Mouse (Mus musculus) testis, adult 2 months (tissue): Measurements from ENCODE around the gene Ap3d1. TPM values are rescaled to one million over a fixed set of nuclear protein-coding genes. Genes with fewer than 3 reads are reported as not detected.

Source experiments
- H3K27ac ChIP-seq: fragments of 200-500 bp; 2 replicates; pipeline ENCODE4 v1.5.1; 2012; ENCODE audit warnings: low read depth, low read length; ENCODE audit not compliant: control insufficient read depth, insufficient read depth
- H3K27me3 ChIP-seq: fragments of 200-500 bp; 2 replicates; pipeline ENCODE4 v1.6.1; 2012; ENCODE audit warnings: mild to moderate bottlenecking, low read length, moderate library complexity; ENCODE audit not compliant: control insufficient read depth, insufficient read depth
- H3K36me3 ChIP-seq: fragments of 200-500 bp; 2 replicates; pipeline ENCODE4 v1.6.1; 2012; ENCODE audit warnings: mild to moderate bottlenecking, low read length; ENCODE audit not compliant: control insufficient read depth, insufficient read depth
- H3K4me1 ChIP-seq: fragments of 200-500 bp; 2 replicates; pipeline ENCODE4 v1.6.1; 2012; ENCODE audit warnings: low read length; ENCODE audit not compliant: control insufficient read depth, insufficient read depth
- H3K4me3 ChIP-seq: fragments of 200-500 bp; 2 replicates; pipeline ENCODE4 v1.5.1; 2012; ENCODE audit warnings: low read depth, mild to moderate bottlenecking, low read length, moderate library complexity, mixed read lengths; ENCODE audit not compliant: control insufficient read depth
- CTCF ChIP-seq: fragments of 200-500 bp; IDR thresholded peaks from 2 replicates; pipeline ENCODE4 v1.5.1; 2012; ENCODE audit warnings: low read depth, mild to moderate bottlenecking, inconsistent platforms, low read length, moderate library complexity; ENCODE audit not compliant: control insufficient read depth, insufficient read depth, insufficient replicate concordance
- POLR2A ChIP-seq: fragments of 200-500 bp; IDR thresholded peaks from 2 replicates; pipeline ENCODE4 v1.6.1; 2012; ENCODE audit warnings: low read depth, mild to moderate bottlenecking, inconsistent platforms, low read length, moderate library complexity; ENCODE audit not compliant: control insufficient read depth
- polyA plus RNA-seq: library from polyadenylated mRNA; depleted of rRNA; stranded (reverse); fragments of >200 nt; gene quantifications from 2 replicates; pipeline ENCODE4 v1.2.3, GENCODE M21; 2012

Ap3d1 gene
- polyA plus RNA-seq, 1 experiment, result 178 TPM

GRCm38 (mm10) chr10:80670531-80670930 is 71.5 kb downstream of the Ap3d1 start:
- Histone ChIP-seq H3K4me1 (peaks cover 15% of the 10 kb centered on the region), H3K36me3 (no peaks in the 10 kb centered on the region; the same call in none of the 2 replicates), H3K27me3 (no peaks in the 10 kb centered on the region), H3K4me3 (no peak overlapping the region), H3K27ac (no peak overlapping the region)
- TF ChIP-seq CTCF (no peak), POLR2A (no peak)

DNA sequence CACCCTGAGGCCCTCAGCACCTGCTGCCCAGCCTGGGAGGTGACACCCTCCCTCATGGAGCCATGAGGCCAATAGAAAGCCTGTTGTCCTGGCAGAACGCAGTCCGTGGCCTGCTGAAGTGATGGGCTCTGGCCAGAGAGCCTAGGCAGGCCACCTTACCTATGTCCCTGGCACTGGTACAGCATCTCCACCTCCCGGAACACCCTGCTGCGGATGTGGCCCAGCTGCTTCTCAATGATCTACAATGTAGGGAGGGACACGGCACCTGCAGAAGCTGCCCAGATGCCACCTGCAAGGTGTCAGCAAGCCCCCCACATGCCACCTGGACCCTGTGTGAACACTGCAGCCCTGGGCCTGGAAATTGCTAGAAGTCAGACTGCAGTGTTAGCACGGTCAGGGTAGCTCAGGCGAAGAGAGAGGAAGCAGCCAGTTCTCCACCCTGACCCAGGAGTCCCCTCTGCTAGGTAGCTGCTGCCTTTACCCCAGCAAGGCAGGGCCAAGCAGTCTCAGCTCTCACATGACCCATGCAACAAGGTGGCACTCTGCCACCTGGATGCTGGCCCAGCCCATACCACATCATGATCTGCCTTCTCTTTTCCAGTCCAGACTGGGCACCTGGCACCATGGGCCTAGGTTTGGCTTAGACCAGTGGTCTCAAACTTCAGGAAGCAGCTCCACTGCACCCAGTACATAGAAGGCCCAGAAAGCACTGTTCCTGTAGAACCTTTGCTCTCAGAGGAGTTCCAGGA is 72.2 kb downstream of the Ap3d1 start:
- peaks cover 13% of the 10 kb centered on the region for H3K4me1 ChIP-seq

DNA sequence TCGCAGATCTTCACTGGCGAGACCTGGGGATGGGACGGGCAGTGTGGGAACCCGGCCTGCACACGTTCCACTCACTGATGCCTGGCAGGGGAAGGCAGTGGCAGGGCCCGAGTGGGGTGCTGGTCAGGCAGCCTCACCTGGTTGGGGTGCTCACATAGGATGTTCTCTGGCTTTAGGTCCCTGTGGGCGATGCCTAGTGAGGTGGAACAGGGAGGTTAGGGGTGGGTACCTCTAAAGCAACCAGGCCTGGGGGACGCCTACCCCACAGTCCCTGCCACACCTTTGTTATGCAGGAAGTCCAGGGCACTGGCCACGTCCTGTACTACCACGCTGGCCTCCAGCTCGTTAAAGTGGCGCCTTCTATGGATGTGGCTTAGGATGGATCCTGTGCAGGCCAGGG is 73.0 kb downstream of the Ap3d1 start:
- TF ChIP-seq POLR2A (no peak), CTCF (no peak)
- no peak overlapping the region for H3K4me3 ChIP-seq
- no peaks in the 10 kb centered on the region for H3K27me3 ChIP-seq
- no peaks in the 10 kb centered on the region; the same call in 1 of the 2 replicates for H3K36me3 ChIP-seq
- peaks cover 14% of the 10 kb centered on the region for H3K4me1 ChIP-seq
- H3K27ac ChIP-seq, result no peak overlapping the region

More for the DNA sequence above, 72.2 kb downstream of the Ap3d1 start:
- Histone ChIP-seq H3K4me3 (no peak overlapping the region), H3K36me3 (no peaks in the 10 kb centered on the region; the same call in none of the 2 replicates), H3K27ac (no peak overlapping the region), H3K27me3 (no peaks in the 10 kb centered on the region)
- TF ChIP-seq POLR2A (no peak), CTCF (no peak)

DNA sequence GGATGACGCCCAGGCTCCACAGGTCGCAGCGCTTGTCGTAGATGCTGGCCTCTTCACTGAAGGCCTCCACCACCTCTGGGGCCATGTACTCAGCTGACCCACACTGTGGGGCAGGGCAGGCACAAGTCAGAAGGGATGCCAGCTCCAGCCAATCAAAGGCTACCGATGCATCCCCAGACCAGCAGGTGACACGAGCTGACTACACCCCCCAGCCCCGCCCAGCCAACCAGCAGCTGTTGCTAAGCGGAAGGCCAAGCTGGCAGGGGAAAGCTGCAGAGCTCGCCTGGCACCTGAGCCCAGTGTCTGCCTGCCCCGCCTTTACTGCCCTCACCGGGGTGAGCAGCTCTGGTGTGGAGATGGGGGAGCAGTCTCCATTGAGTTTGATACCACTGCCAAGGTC is 73.5 kb downstream of the Ap3d1 start:
- H3K27ac ChIP-seq, result no peak overlapping the region
- no peak for TF ChIP-seq CTCF
- TF ChIP-seq POLR2A, result no peak
- peaks cover 14% of the 10 kb centered on the region for H3K4me1 ChIP-seq
- H3K36me3 ChIP-seq, result no peaks in the 10 kb centered on the region; the same call in 1 of the 2 replicates
- H3K4me3 ChIP-seq, result no peak overlapping the region
- H3K27me3 ChIP-seq, result no peaks in the 10 kb centered on the region

- Histone ChIP-seq H3K27ac (no peak overlapping the region), H3K27me3 (no peaks in the 10 kb centered on the region), H3K4me3 (no peak overlapping the region), H3K4me1 (peaks cover 14% of the 10 kb centered on the region), H3K36me3 (no peaks in the 10 kb centered on the region; the same call in 1 of the 2 replicates)
- no peak for TF ChIP-seq POLR2A
Measured at GRCm38 (mm10) chr10:80666837-80667412, 75.1 kb downstream of the Ap3d1 start.

DNA sequence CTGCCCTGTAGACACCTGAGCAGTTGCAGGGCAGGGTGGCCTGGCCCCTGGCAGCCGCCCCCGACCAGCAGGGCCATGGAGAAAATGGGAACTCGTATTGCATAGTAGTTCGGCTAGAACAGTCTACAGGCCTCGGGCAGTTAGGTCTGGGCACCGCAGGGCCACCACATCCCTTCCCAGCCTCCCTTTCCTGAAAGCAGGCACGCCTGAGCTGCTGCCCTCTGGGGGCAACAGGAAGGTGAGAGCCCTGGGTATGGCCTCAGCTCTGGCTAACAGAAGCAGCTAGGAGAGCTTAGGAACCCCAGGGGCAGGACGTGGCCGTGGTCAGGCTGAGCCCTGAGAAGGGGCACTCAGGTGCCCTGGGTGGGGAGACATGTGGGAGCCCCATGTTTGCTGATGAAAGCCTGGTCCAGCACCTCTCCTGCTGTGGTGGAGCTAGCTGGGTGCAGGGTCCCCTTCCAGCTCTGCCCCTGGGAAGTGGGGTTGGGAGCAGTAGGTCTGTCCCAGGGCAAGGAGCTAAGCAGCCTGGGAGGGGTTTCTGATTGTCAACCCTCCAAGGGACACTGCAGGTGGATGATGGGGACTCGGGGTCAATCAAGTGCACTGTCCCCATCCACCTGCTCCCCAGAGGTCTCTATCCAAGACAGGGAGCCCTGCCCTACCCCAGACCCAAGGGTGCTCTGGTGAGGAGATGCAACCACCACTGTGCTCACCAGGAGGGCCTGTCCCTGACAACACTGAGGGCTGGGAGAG is 75.9 kb downstream of the Ap3d1 start:
- no peak for TF ChIP-seq POLR2A
- no peak for TF ChIP-seq CTCF
- no peak overlapping the region for H3K27ac ChIP-seq
- H3K4me1 ChIP-seq, result peaks cover 14% of the 10 kb centered on the region
- no peaks in the 10 kb centered on the region; the same call in 1 of the 2 replicates for H3K36me3 ChIP-seq
- H3K4me3 ChIP-seq, result no peak overlapping the region
- H3K27me3 ChIP-seq, result no peaks in the 10 kb centered on the region

- Histone ChIP-seq H3K36me3 (no peaks in the 10 kb centered on the region; the same call in 1 of the 2 replicates), H3K27me3 (no peaks in the 10 kb centered on the region), H3K27ac (no peak overlapping the region), H3K4me3 (no peak overlapping the region), H3K4me1 (peaks cover 14% of the 10 kb centered on the region)
- TF ChIP-seq CTCF (no peak), POLR2A (no peak)
Measured at GRCm38 (mm10) chr10:80665459-80665858, 76.6 kb downstream of the Ap3d1 start.
